Mouse (Mus musculus) MEL (cell line): Measurements from ENCODE around the gene Igf1r. TPM values are rescaled to one million over a fixed set of nuclear protein-coding genes. Genes with fewer than 3 reads are reported as not detected.

Experiments
- DNase-seq: peaks from one replicate; pipeline ENCODE4 v3.0.0; 2011; ENCODE audit warnings: low read depth, low spot score
- H3K27ac ChIP-seq: 2 replicates; pipeline ENCODE4 v1.5.1; 2012; ENCODE audit warnings: low read depth, mild to moderate bottlenecking, control low read depth, low read length, moderate library complexity; ENCODE audit not compliant: control insufficient read depth
- H3K27me3 ChIP-seq, 2 experiments: fragments of 150-350 bp in 1 of 2; sonication (generic) in 1 of 2; 2 replicates each; pipeline ENCODE4 v1.6.1; 2012; ENCODE audit warnings: low read length in 2 of 2, mild to moderate bottlenecking in 2 of 2, improper control_type of control experiment in 1 of 2, moderate library complexity in 1 of 2; ENCODE audit not compliant: insufficient read depth in 2 of 2, control insufficient read depth in 1 of 2
- H3K36me3 ChIP-seq, 2 experiments: 2 replicates each; pipeline ENCODE4 v1.6.1; 2012 to 2014; ENCODE audit warnings: low read length in 2 of 2, improper control_type of control experiment in 1 of 2, inconsistent platforms in 1 of 2, mild to moderate bottlenecking in 1 of 2; ENCODE audit not compliant: insufficient read depth in 2 of 2, control insufficient read depth in 1 of 2
- H3K4me1 ChIP-seq, 2 experiments: fragments of 150-350 bp in 1 of 2; sonication (generic) in 1 of 2; 2 replicates each; pipeline ENCODE4 v1.6.1; 2012; ENCODE audit warnings: low read length in 2 of 2, improper control_type of control experiment in 1 of 2, mild to moderate bottlenecking in 1 of 2; ENCODE audit not compliant: insufficient read depth in 2 of 2, control insufficient read depth in 1 of 2
- H3K4me3 ChIP-seq, 2 experiments: fragments of 150-350 bp in 1 of 2; sonication (generic) in 1 of 2; 2 replicates each; pipeline ENCODE4 v1.5.1; 2012; ENCODE audit warnings: low read depth in 2 of 2, low read length in 2 of 2, mild to moderate bottlenecking in 2 of 2, moderate library complexity in 2 of 2, control low read depth in 1 of 2, improper control_type of control experiment in 1 of 2; ENCODE audit not compliant: control insufficient read depth in 1 of 2, insufficient read depth in 1 of 2
- H3K79me2 ChIP-seq: 2 replicates; pipeline ENCODE4 v1.6.1; 2012; ENCODE audit warnings: mild to moderate bottlenecking, low read length, moderate library complexity; ENCODE audit not compliant: control insufficient read depth, poor library complexity, insufficient read depth
- H3K9ac ChIP-seq: 2 replicates; pipeline ENCODE4 v1.6.1; 2012; ENCODE audit warnings: low read depth, mild to moderate bottlenecking, control low read depth, low read length, moderate library complexity; ENCODE audit not compliant: control insufficient read depth, poor library complexity, severe bottlenecking
- H3K9me3 ChIP-seq: fragments of 150-350 bp; sonication (generic); replicated peaks from 2 replicates; pipeline ENCODE4 v1.6.1; 2012; ENCODE audit warnings: mild to moderate bottlenecking, low read length, improper control_type of control experiment, moderate library complexity; ENCODE audit not compliant: insufficient read depth
- BHLHE40 ChIP-seq: IDR thresholded peaks from 2 replicates; pipeline ENCODE4 v1.6.1; 2012; ENCODE audit warnings: low read depth, mild to moderate bottlenecking, inconsistent platforms, low read length, improper control_type of control experiment, borderline replicate concordance
- CHD1 ChIP-seq: IDR thresholded peaks from 2 replicates; pipeline ENCODE4 v1.6.1; 2012; ENCODE audit warnings: low read depth, mild to moderate bottlenecking, inconsistent platforms, low read length, improper control_type of control experiment
- CTCF ChIP-seq, 3 experiments: IDR thresholded peaks in 2 of 3; conservative IDR thresholded peaks in 1 of 3; 2 replicates each; pipeline ENCODE4 v1.5.1; 2011 to 2012; ENCODE audit warnings: low read length in 3 of 3, low read depth in 2 of 3, mild to moderate bottlenecking in 2 of 3, improper control_type of control experiment in 1 of 3, inconsistent platforms in 1 of 3, mixed read lengths in 1 of 3, moderate library complexity in 1 of 3; ENCODE audit not compliant: control insufficient read depth in 1 of 3, insufficient read depth in 1 of 3, poor library complexity in 1 of 3, severe bottlenecking in 1 of 3
- E2F4 ChIP-seq: IDR thresholded peaks from 2 replicates; pipeline ENCODE4 v1.6.1; 2011; ENCODE audit warnings: low read depth, low read length, improper control_type of control experiment, borderline replicate concordance
- ELF1 ChIP-seq: IDR thresholded peaks from 2 replicates; pipeline ENCODE4 v1.6.1; 2014; ENCODE audit warnings: low read depth, mild to moderate bottlenecking, inconsistent platforms, low read length, improper control_type of control experiment, moderate library complexity
- EP300 ChIP-seq, 2 experiments: IDR thresholded peaks; 2 replicates each; pipeline ENCODE4 v1.6.1; 2011; ENCODE audit warnings: improper control_type of control experiment in 2 of 2, low read length in 2 of 2, low read depth in 1 of 2, mild to moderate bottlenecking in 1 of 2
- GABPA ChIP-seq: IDR thresholded peaks from 2 replicates; pipeline ENCODE4 v1.6.1; 2012; ENCODE audit warnings: low read depth, mild to moderate bottlenecking, inconsistent platforms, low read length, improper control_type of control experiment, moderate library complexity
- HCFC1 ChIP-seq: IDR thresholded peaks from 2 replicates; pipeline ENCODE4 v1.6.1; 2012; ENCODE audit warnings: low read depth, mild to moderate bottlenecking, inconsistent platforms, low read length, improper control_type of control experiment, moderate library complexity
- JUND ChIP-seq: IDR thresholded peaks from 2 replicates; pipeline ENCODE4 v1.6.1; 2011; ENCODE audit warnings: low read depth, mild to moderate bottlenecking, improper control_type of control experiment, low read length
- MAFK ChIP-seq: IDR thresholded peaks from 2 replicates; pipeline ENCODE4 v1.6.1; 2011; ENCODE audit warnings: low read depth, mild to moderate bottlenecking, low read length, improper control_type of control experiment, borderline replicate concordance
- MYB ChIP-seq: IDR thresholded peaks from 2 replicates; pipeline ENCODE4 v1.6.1; 2011; ENCODE audit warnings: mild to moderate bottlenecking, low read depth, low read length, improper control_type of control experiment
- RAD21 ChIP-seq: IDR thresholded peaks from 2 replicates; pipeline ENCODE4 v1.6.1; 2011; ENCODE audit warnings: mild to moderate bottlenecking, low read depth, low read length, improper control_type of control experiment
- RCOR1 ChIP-seq: IDR thresholded peaks from 2 replicates; pipeline ENCODE4 v1.6.1; 2012; ENCODE audit warnings: low read depth, mild to moderate bottlenecking, inconsistent platforms, low read length, improper control_type of control experiment
- SIN3A ChIP-seq: IDR thresholded peaks from 2 replicates; pipeline ENCODE4 v1.6.1; 2012; ENCODE audit warnings: low read length, improper control_type of control experiment, inconsistent platforms
- SMC3 ChIP-seq: IDR thresholded peaks from 2 replicates; pipeline ENCODE4 v1.6.1; 2011; ENCODE audit warnings: low read depth, low read length, improper control_type of control experiment
- TAL1 ChIP-seq: IDR thresholded peaks from 2 replicates; pipeline ENCODE4 v1.6.1; 2012; ENCODE audit warnings: mild to moderate bottlenecking, inconsistent platforms, low read length, moderate library complexity, mixed read lengths
- TCF12 ChIP-seq: IDR thresholded peaks from 2 replicates; pipeline ENCODE4 v1.6.1; 2014; ENCODE audit warnings: low read depth, mild to moderate bottlenecking, inconsistent platforms, low read length, improper control_type of control experiment, moderate library complexity
- UBTF ChIP-seq: IDR thresholded peaks from 2 replicates; pipeline ENCODE4 v1.6.1; 2012; ENCODE audit warnings: low read depth, mild to moderate bottlenecking, inconsistent platforms, low read length, improper control_type of control experiment, moderate library complexity, borderline replicate concordance; ENCODE audit not compliant: insufficient read depth
- USF2 ChIP-seq, 2 experiments: IDR thresholded peaks; 2 replicates each; pipeline ENCODE4 v1.6.1; 2011 to 2012; ENCODE audit warnings: improper control_type of control experiment in 2 of 2, low read length in 2 of 2, borderline replicate concordance in 1 of 2, inconsistent platforms in 1 of 2, low read depth in 1 of 2, mild to moderate bottlenecking in 1 of 2; ENCODE audit not compliant: insufficient read depth in 1 of 2
- ZC3H11A ChIP-seq: IDR thresholded peaks from 2 replicates; pipeline ENCODE4 v1.6.1; 2012; ENCODE audit warnings: low read depth, mild to moderate bottlenecking, inconsistent platforms, low read length, improper control_type of control experiment
- ZKSCAN1 ChIP-seq: IDR thresholded peaks from 2 replicates; pipeline ENCODE4 v1.6.1; 2012; ENCODE audit warnings: low read depth, mild to moderate bottlenecking, inconsistent platforms, low read length, improper control_type of control experiment, moderate library complexity
- ZMIZ1 ChIP-seq: IDR thresholded peaks from 2 replicates; pipeline ENCODE4 v1.6.1; 2012; ENCODE audit warnings: low read depth, mild to moderate bottlenecking, inconsistent platforms, low read length, improper control_type of control experiment, moderate library complexity
- ZNF384 ChIP-seq: IDR thresholded peaks from 2 replicates; pipeline ENCODE4 v1.6.1; 2012; ENCODE audit warnings: low read depth, mild to moderate bottlenecking, inconsistent platforms, low read length, improper control_type of control experiment
- polyA plus RNA-seq, 2 experiments: library from polyadenylated mRNA; stranded (reverse) in 1 of 2; unstranded in 1 of 2; fragments of >175 nt in 1 of 2; fragments of >200 nt in 1 of 2; gene quantifications; 2 replicates each; pipeline versions ENCODE4 v1.2.1 to v1.2.4; 2012; ENCODE audit warnings: low replicate concordance in 2 of 2, low read depth in 1 of 2; ENCODE audit not compliant: insufficient read length in 2 of 2, insufficient read depth in 1 of 2, missing spikeins in 1 of 2
- total RNA-seq: library from RNA; depleted of rRNA; stranded (reverse); fragments of 300-350 nt; gene quantifications from 2 replicates; pipeline ENCODE4 v1.2.3, GENCODE M21; 2012

Igf1r gene
- total and polyA plus RNA-seq, 3 experiments = 11.8 to 11.9 TPM; not detected in 1

DNA sequence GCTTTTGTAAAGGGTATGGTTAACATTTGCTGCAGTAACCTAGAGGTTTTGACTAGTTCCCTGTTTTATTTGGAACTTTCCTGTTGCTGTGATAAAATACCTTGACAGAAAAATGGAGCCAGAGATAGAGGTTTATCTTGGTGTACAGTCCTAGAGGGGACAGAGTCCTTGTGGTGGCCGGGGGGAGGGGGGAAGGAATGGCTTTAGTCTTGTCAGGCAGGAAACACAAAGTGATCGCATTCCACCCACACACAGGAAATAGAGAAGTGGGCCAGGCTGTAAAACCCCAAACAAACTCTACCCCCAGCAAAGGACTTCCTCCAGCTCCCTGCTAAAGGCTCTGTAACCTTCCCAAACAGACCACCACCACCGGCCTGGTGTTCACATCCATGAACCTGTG, 211.4 kb downstream of the Igf1r start (continued):
- TF ChIP-seq CTCF (IDR thresholded peaks at IDR 0.05 in 2 of 3, conservative IDR thresholded peaks at IDR 0.05 in 1 of 3; ENCODE audit: control insufficient read depth in 1 of 3, insufficient read depth in 1 of 3, low read depth in 2 of 3, low read length in 3 of 3, poor library complexity in 1 of 3, severe bottlenecking in 1 of 3) = no peak
- TF ChIP-seq SIN3A = peak; percentile 91
- TF ChIP-seq EP300 (IDR thresholded peaks at IDR 0.05; ENCODE audit: low read depth in 1 of 2, low read length in 2 of 2) = peak; percentile 98 to 99
- TF ChIP-seq E2F4 = no peak
- no peak for TF ChIP-seq ZNF384
- no peak for TF ChIP-seq ZMIZ1
- TF ChIP-seq ZC3H11A = no peak

GRCm38 (mm10) chr7:68172776-68173175, 220.1 kb downstream of the Igf1r start:
- DNase-seq = no peak
- TF ChIP-seq RAD21 (no peak), BHLHE40 (no peak), HCFC1 (no peak), TAL1 (no peak), ELF1 (no peak), ZNF384 (no peak), CHD1 (no peak), MAFK (no peak), MYB (no peak)
- TF ChIP-seq, all 39 proteins: peak for 0
- H3K9ac ChIP-seq = no peak overlapping the region
- peaks cover 5% of the 10 kb centered on the region in 2 experiments for H3K36me3 ChIP-seq
- no peak overlapping the region for H3K4me3 ChIP-seq
- no peak overlapping the region for H3K27ac ChIP-seq
- H3K9me3 ChIP-seq = no peaks in the 10 kb centered on the region
- H3K79me2 ChIP-seq = no peaks in the 10 kb centered on the region
- H3K27me3 ChIP-seq = no peaks in the 10 kb centered on the region
- H3K4me1 ChIP-seq = peaks cover 5 to 8% of the 10 kb centered on the region in 2 experiments

GRCm38 (mm10) chr7:68179672-68180071, 227.0 kb downstream of the Igf1r start:
- peaks cover 0 to 6% of the 10 kb centered on the region in 2 experiments; a peak in 3 of 4 replicates for H3K36me3 ChIP-seq

More at GRCm38 (mm10) chr7:68179672-68180071, 227.0 kb downstream of the Igf1r start:
- Histone ChIP-seq H3K79me2 (no peaks in the 10 kb centered on the region), H3K4me1 (peaks cover 5 to 16% of the 10 kb centered on the region in 2 experiments), H3K4me3 (no peak overlapping the region), H3K27me3 (no peaks in the 10 kb centered on the region), H3K9ac (no peak overlapping the region), H3K9me3 (no peaks in the 10 kb centered on the region), H3K27ac (no peak overlapping the region)
- DNase-seq = no peak
- TF ChIP-seq UBTF = no peak
- TF ChIP-seq BHLHE40 = no peak
- no peak for TF ChIP-seq CHD1
- peak; percentile 12; the same call in 1 of the 2 replicates for TF ChIP-seq SMC3
- no peak for TF ChIP-seq ZKSCAN1
- no peak for TF ChIP-seq USF2 (IDR thresholded peaks at IDR 0.05; ENCODE audit: borderline replicate concordance in 1 of 2, insufficient read depth in 1 of 2, low read depth in 1 of 2, low read length in 2 of 2)
- TF ChIP-seq MYB = no peak
- TF ChIP-seq CTCF (IDR thresholded peaks at IDR 0.05 in 2 of 3, conservative IDR thresholded peaks at IDR 0.05 in 1 of 3; ENCODE audit: control insufficient read depth in 1 of 3, insufficient read depth in 1 of 3, low read depth in 2 of 3, low read length in 3 of 3, poor library complexity in 1 of 3, severe bottlenecking in 1 of 3) = peak in 1 of 3 experiments; percentile 5; a peak in 1 of 6 replicates
- TF ChIP-seq TCF12 = no peak
- no peak for TF ChIP-seq RCOR1
- peak; percentile 11 for TF ChIP-seq RAD21
- no peak for TF ChIP-seq SIN3A
- TF ChIP-seq GABPA = no peak
- no peak for TF ChIP-seq JUND
